Mouse (Mus musculus): ENCODE data around the gene Clk4.

Gene Clk4

DNA sequence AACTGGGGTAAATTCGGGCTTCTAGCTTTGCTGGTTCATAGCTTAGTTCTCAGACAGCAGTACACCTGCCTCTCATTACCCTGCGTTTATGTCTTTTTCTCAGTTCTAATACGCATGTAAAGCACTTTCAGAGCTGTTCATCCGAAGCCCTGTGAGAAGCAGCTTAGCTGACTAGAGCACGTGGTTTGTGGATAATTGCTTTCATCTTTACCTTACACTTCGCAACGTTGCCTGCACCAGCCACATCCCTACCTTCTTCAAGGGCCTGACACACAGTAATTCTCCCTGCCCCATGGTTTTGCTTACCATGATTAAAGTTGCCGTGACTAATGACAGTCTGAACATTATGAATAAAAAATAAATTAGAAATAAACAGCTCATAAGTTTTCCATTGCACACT is 50.3 kb downstream of the Clk4 start:
- no peak for DNase-seq

GRCm38 (mm10) chr11:51315991-51316810 is 54.7 kb downstream of the Clk4 start:
- no peak for DNase-seq

- no peak for DNase-seq
These were observed 59.1 kb downstream of the Clk4 start for GRCm38 (mm10) chr11:51320609-51321008.

GRCm38 (mm10) chr11:51326908-51327307 is 65.4 kb downstream of the Clk4 start:
- DNase-seq = no peak

- DNase-seq = no peak
These were observed 66.9 kb downstream of the Clk4 start for GRCm38 (mm10) chr11:51328387-51328942.

DNA sequence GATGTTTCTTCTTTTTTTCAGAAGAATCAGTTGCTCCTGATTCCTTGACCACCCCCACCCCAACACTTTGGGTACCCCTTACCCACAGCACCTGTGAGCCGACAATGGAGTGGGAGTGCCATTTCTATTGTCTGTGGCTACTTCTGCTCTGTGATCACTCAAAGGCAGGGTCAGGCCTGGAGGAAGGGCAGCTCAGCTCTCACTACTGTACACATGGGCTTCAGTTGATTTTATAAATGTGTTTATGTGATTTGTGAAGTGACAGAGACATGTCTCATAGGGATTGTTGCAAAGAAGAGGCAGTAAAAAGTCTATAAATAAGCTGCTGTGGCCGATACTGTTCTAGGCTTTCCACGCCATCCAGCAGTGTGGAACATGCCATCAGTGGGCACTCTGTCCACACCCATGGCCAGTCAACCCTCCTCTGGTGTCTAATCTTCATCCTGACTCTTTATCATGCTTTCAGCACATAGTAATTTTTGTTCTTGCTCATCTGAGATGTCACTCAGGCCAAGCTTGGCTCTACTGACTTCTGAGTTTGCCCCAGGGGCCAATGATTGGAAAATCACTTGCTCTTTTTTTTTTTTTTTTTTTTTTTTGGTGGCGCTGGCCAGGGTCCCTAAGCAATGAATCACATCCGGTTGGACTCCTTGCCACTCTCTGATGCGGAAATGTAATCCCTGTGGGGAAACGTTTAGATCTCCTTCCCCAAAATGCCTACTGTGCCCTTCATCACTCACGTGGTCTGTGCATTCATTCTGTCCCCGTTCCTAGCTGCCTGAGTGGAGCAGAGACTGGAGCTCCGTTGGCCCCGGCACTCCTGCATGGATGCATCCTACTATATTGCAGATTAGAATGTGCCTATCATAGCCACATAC is 68.5 kb downstream of the Clk4 start:
- DNase-seq = no peak

Data from right cerebral cortex, postnatal 14 days (tissue).